Mouse (Mus musculus) hindbrain, embryonic 16.5 days (tissue): ENCODE results near the gene Rps6kb2. TPM values are rescaled to one million over a fixed set of nuclear protein-coding genes. Genes with fewer than 3 reads are reported as not detected.

Experiments
- ATAC-seq: fragments of 200-750 bp; cut with Nextera tagmentation; 2 replicates; pipeline ENCODE4 v1.8.0; 2017; ENCODE audit warnings: moderate TSS enrichment, moderate library complexity
- H3K27ac ChIP-seq: fragments of 300-500 bp; sonication (generic); 2 replicates; pipeline ENCODE4 v1.5.1; 2014; ENCODE audit warnings: low read depth, mild to moderate bottlenecking, control low read depth, low read length, moderate library complexity
- H3K27me3 ChIP-seq: fragments of 300-500 bp; sonication (generic); replicated peaks from 2 replicates; pipeline ENCODE4 v1.6.1; 2014; ENCODE audit warnings: low read length; ENCODE audit not compliant: control insufficient read depth, insufficient read depth
- H3K36me3 ChIP-seq: fragments of 300-500 bp; sonication (generic); 2 replicates; pipeline ENCODE4 v1.6.1; 2014; ENCODE audit warnings: mild to moderate bottlenecking, low read length, moderate library complexity, mixed read lengths; ENCODE audit not compliant: control insufficient read depth, insufficient read depth
- H3K4me1 ChIP-seq: fragments of 300-500 bp; sonication (generic); 2 replicates; pipeline ENCODE4 v1.6.1; 2014; ENCODE audit warnings: low read depth, low read length; ENCODE audit not compliant: control insufficient read depth, insufficient read depth
- H3K4me2 ChIP-seq: fragments of 300-500 bp; sonication (generic); 2 replicates; pipeline ENCODE4 v1.6.1; 2014; ENCODE audit warnings: mild to moderate bottlenecking, low read length, control low read depth, moderate library complexity
- H3K4me3 ChIP-seq: fragments of 300-500 bp; sonication (generic); 2 replicates; pipeline ENCODE4 v1.5.1; 2014; ENCODE audit warnings: mild to moderate bottlenecking, low read length, control low read depth, moderate library complexity
- H3K9ac ChIP-seq: fragments of 300-500 bp; sonication (generic); 2 replicates; pipeline ENCODE4 v1.6.1; 2014; ENCODE audit warnings: low read depth, mild to moderate bottlenecking, control low read depth, low read length, moderate library complexity
- H3K9me3 ChIP-seq: fragments of 300-500 bp; sonication (generic); 2 replicates; pipeline ENCODE4 v1.6.1; 2014; ENCODE audit warnings: mild to moderate bottlenecking, low read length, moderate library complexity; ENCODE audit not compliant: control insufficient read depth
- WGBS: fragments of 180-500 bp; shearing (Covaris S2); extraction: QIAGEN DNeasy Blood & Tissue Kit; methylation state at CpG from one replicate; pipeline ENCODE4 v1.1.7; 2014; 5-methylcytosine and 5-hydroxymethylcytosine counted together
- polyA plus RNA-seq: library from polyadenylated mRNA; unstranded; fragments of >200 nt; fragmentation: Nextera tagmentation; extraction: Ambion mirVana; gene quantifications from 2 replicates; pipeline ENCODE4 v1.2.1, GENCODE M21; 2015

Gene Rps6kb2
- polyA plus RNA-seq = 54.1 and 57.0 TPM in 2 replicates

DNA sequence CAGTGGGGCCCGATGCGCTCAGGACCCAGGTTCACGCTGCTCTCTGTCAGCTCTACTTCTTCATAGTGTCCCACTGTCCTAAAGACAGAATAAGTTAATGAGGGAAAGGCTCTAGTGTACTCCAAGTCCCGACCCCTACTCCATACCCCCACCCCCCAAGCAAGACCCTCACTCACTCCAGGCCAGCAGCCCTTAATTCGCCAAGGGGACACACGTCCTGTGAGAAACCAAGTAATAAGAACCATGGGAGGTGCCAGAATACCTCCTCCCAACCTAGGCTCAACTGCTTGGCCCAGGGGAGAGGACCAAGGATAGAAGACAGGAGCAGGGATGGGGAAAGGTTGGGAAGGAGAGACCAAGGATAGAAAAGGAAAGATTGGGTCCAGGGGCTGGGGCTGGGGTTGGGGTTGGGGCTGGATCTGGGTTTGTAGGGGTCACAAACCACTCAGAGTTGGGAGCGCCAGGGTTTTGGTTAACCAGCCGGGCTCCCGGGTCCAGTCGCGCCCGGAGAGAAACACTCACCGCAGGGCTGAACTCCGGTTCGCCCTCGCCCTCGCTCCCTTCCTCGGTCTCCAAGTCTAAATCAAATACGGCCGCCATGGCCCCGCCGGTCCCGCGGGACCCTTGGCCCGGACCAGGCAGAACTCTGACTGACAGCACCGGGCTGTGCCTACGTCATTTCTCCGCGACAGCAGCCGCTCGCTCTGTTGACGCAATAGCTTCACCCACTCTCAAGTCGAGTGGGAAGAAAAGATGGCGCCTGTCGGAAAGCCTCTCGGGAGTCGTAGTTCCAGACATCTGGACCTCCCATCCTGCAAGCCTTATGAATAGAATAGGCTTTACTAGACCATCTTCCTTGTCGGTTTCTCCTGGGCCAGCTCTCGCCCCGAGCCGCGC lies at the start of gene Rps6kb2:
Gene Rps6kb2, minus strand, starts transcription at position 709 of the 897 bp plus-strand sequence.
- H3K9ac ChIP-seq = peak within 1 kb of the TSS; percentile 84
- no peaks in the 10 kb centered on the region for H3K27me3 ChIP-seq
- H3K4me2 ChIP-seq = peak within 1 kb of the TSS; percentile 67
- WGBS = 6% methylated on average over 42 of the region's 42 CpGs
- H3K27ac ChIP-seq = peak within 1 kb of the TSS; percentile 80
- no peaks in the 10 kb centered on the region for H3K9me3 ChIP-seq
- ATAC-seq = peak; percentile 87
- peak within 1 kb of the TSS; percentile 74 for H3K4me3 ChIP-seq
- H3K4me1 ChIP-seq = peaks cover 12% of the 10 kb centered on the region
- peaks cover 29% of the 10 kb centered on the region for H3K36me3 ChIP-seq

DNA sequence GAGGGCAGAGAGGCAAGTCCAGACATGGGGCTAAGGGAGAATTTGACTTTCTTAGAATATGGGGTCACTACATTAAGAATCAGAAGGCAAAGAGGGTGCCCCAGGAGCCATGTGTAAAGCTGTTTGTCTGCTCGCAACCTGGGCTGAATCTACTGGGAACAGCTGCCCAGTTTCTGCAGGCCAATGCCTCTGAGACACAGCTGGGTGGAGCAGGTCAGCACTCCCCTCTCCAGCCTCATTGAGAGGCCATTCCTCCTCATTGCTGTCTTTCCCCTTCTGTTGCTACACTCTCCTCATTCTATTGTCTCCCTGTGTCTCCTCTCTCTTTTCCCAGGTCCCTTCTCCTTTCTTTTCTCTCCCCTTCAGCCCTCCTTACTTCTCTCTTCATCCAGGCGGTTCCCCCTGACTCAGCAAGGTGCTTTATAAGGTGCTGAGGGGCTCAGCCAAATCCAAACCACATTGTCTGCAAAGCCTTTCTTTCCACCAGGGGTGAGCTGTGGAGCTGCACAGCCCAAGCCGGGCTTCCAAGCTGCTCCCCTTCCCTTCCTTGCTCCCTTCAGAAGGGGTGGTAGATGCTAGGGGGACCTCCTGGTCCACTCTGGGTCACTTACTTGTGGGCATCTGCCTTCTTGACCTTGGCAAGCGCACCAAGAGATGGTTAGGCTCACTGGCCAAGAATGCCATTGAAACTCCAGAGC lies 48.9 kb upstream of the Rps6kb2 start:
- H3K27me3 ChIP-seq = peaks cover 27% of the 10 kb centered on the region
- no peak overlapping the region for H3K27ac ChIP-seq
- no peaks in the 10 kb centered on the region for H3K9me3 ChIP-seq
- no peak for ATAC-seq
- 23% methylated on average over 4 of the region's 4 CpGs for WGBS
- no peak overlapping the region for H3K4me2 ChIP-seq
- H3K4me3 ChIP-seq = no peak overlapping the region
- H3K4me1 ChIP-seq = peaks cover 20% of the 10 kb centered on the region
- H3K9ac ChIP-seq = no peak overlapping the region
- H3K36me3 ChIP-seq = no peaks in the 10 kb centered on the region

DNA sequence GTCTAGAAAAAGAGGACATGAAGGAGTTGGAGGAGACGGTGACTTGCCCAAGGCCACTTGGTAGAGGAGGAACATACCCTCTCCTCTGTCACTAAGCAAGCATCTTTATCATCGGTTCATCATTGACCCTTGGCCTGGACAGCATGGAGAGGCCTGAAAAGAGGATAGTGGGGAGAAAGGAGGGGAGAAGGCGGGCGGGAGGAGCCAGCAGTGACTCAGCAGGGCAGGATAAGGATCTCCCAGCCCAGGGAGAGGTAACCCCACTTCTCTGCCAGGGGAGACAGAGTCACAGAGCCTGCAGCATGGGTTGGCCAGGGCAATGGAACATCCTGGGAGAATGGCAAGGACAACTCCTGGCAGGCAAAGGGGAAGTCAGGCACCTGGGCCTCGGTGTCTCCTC lies 45.4 kb upstream of the Rps6kb2 start:
- H3K4me3 ChIP-seq = no peak overlapping the region
- no peaks in the 10 kb centered on the region for H3K36me3 ChIP-seq
- no peak overlapping the region for H3K27ac ChIP-seq
- no peak for ATAC-seq
- H3K9ac ChIP-seq = no peak overlapping the region
- no peak overlapping the region for H3K4me2 ChIP-seq
- H3K9me3 ChIP-seq = no peaks in the 10 kb centered on the region
- H3K27me3 ChIP-seq = peaks cover 17% of the 10 kb centered on the region
- H3K4me1 ChIP-seq = no peaks in the 10 kb centered on the region; the same call in 1 of the 2 replicates
- WGBS = 78% methylated on average over 5 of the region's 5 CpGs

DNA sequence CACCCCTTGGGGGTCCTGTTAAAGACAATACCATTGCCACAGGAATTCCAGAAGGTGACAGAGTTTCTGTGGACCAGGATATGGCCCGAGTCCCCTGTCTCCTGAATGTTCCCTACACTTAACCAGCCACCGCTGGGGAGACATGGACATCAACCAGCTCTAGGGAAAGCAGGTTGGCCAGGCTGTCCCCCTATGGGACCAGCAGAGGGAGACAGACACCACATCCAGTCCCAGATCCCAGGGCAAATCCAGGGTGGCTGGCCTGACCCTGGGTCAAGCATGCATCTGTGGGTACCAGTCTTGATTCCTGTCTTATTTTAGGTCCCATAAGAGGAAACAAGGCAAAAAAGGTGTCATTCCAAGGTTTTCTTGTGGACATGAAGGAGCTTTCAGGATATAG lies 43.8 kb upstream of the Rps6kb2 start:
- no peaks in the 10 kb centered on the region for H3K9me3 ChIP-seq
- peaks cover 8% of the 10 kb centered on the region for H3K4me1 ChIP-seq
- no peak for ATAC-seq
- WGBS = 7% methylated on average over 2 of the region's 2 CpGs
- peaks cover 11% of the 10 kb centered on the region for H3K27me3 ChIP-seq
- H3K36me3 ChIP-seq = no peaks in the 10 kb centered on the region
- H3K9ac ChIP-seq = no peak overlapping the region
- no peak overlapping the region for H3K27ac ChIP-seq
- H3K4me2 ChIP-seq = no peak overlapping the region
- H3K4me3 ChIP-seq = no peak overlapping the region

DNA sequence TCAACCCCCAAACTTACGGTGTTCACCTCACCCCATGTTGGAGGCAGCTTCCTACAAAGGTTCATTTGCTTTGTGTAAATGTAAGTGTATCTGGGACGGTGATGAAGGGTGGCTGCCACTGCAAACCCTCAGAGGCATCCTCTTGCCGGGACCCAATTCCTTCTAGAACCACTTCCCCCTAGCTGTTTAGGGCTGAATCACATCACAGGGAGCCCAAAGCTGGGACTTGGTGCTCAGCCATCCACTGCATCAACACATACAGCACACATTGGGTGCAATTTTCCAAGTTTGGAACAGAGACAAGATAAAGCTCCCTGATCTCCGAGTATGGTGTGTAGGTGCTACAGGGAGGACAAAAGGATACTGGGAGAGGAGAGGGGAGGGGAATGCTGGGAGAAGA lies 41.7 kb upstream of the Rps6kb2 start:
- WGBS = 61% methylated on average over 4 of the region's 4 CpGs
- Histone ChIP-seq H3K27ac (no peak overlapping the region), H3K4me3 (no peak overlapping the region), H3K4me2 (no peak overlapping the region), H3K9me3 (no peaks in the 10 kb centered on the region), H3K4me1 (peaks cover 21% of the 10 kb centered on the region), H3K27me3 (0 out of 2 replicates have a peak, but pooled peaks cover 4% of the 10 kb centered on the region), H3K9ac (no peak overlapping the region), H3K36me3 (no peaks in the 10 kb centered on the region)
- no peak for ATAC-seq

DNA sequence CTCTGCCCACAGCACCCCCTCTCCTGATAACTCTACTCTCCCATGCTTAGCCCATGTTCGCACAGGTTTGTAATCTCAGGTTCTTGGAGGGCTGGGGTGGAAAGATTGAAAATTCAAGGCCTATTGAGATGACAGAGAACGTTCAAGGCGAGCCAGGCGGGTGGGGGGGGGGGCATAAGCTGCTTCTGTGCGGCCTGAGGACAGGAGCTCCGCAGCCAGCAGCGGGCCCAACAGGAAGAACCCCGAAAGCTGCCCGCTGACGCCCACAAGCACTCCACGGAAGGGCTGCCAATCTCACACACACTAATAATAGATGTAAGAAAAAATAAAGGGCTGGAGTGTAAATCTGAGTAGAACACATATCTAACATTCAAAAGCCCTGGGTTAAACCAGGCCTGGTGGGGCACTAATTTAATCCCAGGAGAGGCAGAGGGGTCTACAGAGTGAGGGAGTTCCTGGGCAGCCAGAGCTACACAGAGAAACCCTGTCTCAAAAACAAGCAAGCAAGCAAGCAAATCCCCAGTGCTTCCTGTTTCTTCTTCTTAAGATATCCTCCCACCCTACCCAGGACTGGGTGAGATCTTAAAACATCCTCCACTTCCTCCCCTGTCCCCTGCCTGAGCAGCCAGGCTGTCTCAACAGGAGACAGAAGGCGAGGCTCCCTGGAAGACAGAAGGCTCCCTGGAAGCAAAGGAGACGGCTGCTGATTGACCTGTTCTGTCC lies 40.6 kb upstream of the Rps6kb2 start:
- WGBS = 65% methylated on average over 13 of the region's 13 CpGs
- H3K9ac ChIP-seq = no peak overlapping the region

DNA sequence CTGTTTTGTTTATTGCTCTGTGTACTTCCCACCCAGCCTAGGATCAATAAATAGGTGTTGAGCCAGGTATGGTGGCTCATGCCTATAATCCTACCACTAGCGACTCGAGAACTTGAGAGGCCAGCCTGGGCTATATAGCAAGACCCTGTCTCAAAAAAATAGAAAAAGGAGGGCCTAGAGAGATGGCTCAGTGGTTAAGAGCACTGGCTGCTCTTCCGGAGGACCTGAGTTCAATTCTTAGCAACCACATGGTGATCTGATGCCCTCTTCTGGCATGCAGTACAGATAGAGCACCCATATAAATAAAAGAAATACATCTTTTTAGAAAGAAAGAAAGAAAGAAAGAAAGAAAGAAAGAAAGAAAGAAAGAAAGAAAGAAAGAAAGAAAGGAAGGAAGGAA lies 40.0 kb upstream of the Rps6kb2 start:
- 0 out of 2 replicates have a peak, but pooled peaks cover 4% of the 10 kb centered on the region for H3K27me3 ChIP-seq
- ATAC-seq = no peak
- H3K9me3 ChIP-seq = no peaks in the 10 kb centered on the region
- H3K4me1 ChIP-seq = peaks cover 21% of the 10 kb centered on the region
- 68% methylated on average over 3 of the region's 3 CpGs for WGBS
- no peak overlapping the region for H3K4me3 ChIP-seq
- no peak overlapping the region; the same call in 1 of the 2 replicates for H3K4me2 ChIP-seq
- H3K36me3 ChIP-seq = no peaks in the 10 kb centered on the region
- H3K9ac ChIP-seq = no peak overlapping the region
- no peak overlapping the region for H3K27ac ChIP-seq

More for the DNA sequence above, 40.6 kb upstream of the Rps6kb2 start:
- H3K9me3 ChIP-seq = no peaks in the 10 kb centered on the region
- no peaks in the 10 kb centered on the region for H3K36me3 ChIP-seq
- H3K27me3 ChIP-seq = 0 out of 2 replicates have a peak, but pooled peaks cover 4% of the 10 kb centered on the region
- H3K4me1 ChIP-seq = peaks cover 21% of the 10 kb centered on the region
- no peak overlapping the region for H3K27ac ChIP-seq
- no peak overlapping the region for H3K4me3 ChIP-seq
- no peak for ATAC-seq
- H3K4me2 ChIP-seq = no peak overlapping the region

DNA sequence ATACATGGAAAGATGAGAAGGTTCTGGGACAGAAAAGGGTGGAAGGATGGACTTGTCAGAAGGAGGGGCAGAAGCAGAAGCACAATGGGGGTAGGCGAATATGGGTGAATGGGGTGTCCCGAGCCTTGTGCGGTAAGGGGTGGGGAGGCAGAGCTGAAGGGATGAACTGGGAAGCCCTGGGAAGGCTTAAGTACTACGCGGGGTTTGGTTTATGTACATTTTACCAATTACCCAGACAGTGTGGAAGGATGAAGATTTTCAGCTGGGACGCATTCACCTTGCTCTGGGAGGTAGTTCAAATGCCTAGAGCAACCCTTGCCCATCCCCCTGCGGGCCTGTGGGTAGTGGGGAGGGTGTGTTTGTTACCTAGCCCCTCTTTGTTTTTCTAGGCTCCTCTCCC lies 39.0 kb upstream of the Rps6kb2 start:
- Histone ChIP-seq H3K4me1 (peaks cover 21% of the 10 kb centered on the region), H3K27ac (no peak overlapping the region), H3K27me3 (0 out of 2 replicates have a peak, but pooled peaks cover 4% of the 10 kb centered on the region), H3K4me2 (peak overlapping the region; percentile 97), H3K9me3 (no peaks in the 10 kb centered on the region), H3K9ac (peak overlapping the region; percentile 77), H3K36me3 (peaks cover 1% of the 10 kb centered on the region), H3K4me3 (peak overlapping the region; percentile 77)
- WGBS = 22% methylated on average over 7 of the region's 7 CpGs
- peak; percentile 7; the same call in 1 of the 2 replicates for ATAC-seq
